Mouse (Mus musculus) erythroblast, embryonic 14.5 days (primary cell): Measurements from ENCODE around the gene Fen1.

Source experiments
- GATA1 ChIP-seq: IDR thresholded peaks from 2 replicates; pipeline ENCODE4 v1.6.1; 2012; ENCODE audit warnings: low read length, inconsistent platforms, mixed read lengths
- TAL1 ChIP-seq: IDR thresholded peaks from 3 replicates; pipeline ENCODE4 v1.6.1; 2012; ENCODE audit warnings: low read length, inconsistent platforms, mixed read lengths

GRCm38 (mm10) chr19:10185876-10186275 lies 18.1 kb downstream of the Fen1 start:
- TF ChIP-seq GATA1 (no peak), TAL1 (no peak)
